ENCODE assay signal across 9 mouse cellular contexts in genomic region chr9:107708439-107709095, GRCm38 (mm10). TPM values are rescaled to one million over a fixed set of nuclear protein-coding genes. Genes with fewer than 3 reads are reported as not detected.
DNase-seq lines count a peak whose midpoint lies in the region; ATAC-seq and TF ChIP-seq lines count a peak whose summit lies in the region.
"Had no signal": no experiment of that assay in that cellular context is flagged by ENCODE, and none has a peak within 500 bp of the region (broad histone marks: within the 10 kb centered on the region; RNA-seq: fewer than 3 reads in every experiment).

No protein-coding gene starts in this region.

- no peak for DNase-seq in heart, adult 8-10 months (ENCODE audit: low spot score)
- DNase-seq in urinary bladder, postnatal 4 days (ENCODE audit: low spot score in 2 of 2), result no peak
- DNase-seq in retina, embryonic 14.5 days (ENCODE audit: low spot score), result no peak
- DNase-seq in spleen, postnatal 36 days (ENCODE audit: low spot score in 2 of 2), result no peak

- peak overlapping the region; percentile 65 for H3K4me3 ChIP-seq in heart, embryonic 11.5 days (ENCODE audit: low read depth, low read length)
- H3K4me3 ChIP-seq in cortical plate, adult 2 months (ENCODE audit: insufficient read depth, low read length), result peak overlapping the region; percentile 48
- peak overlapping the region; percentile 85 for H3K4me3 ChIP-seq in hindbrain, embryonic 12.5 days
- H3K4me3 ChIP-seq in midbrain, embryonic 12.5 days, result peak overlapping the region; percentile 85

- H3K27me3 ChIP-seq in heart, embryonic 11.5 days (ENCODE audit: control insufficient read depth, insufficient read depth, low read length), result peaks cover 41% of the 10 kb centered on the region
- H3K27me3 ChIP-seq in hindbrain, embryonic 12.5 days, result peaks cover 35% of the 10 kb centered on the region
- H3K27me3 ChIP-seq in midbrain, embryonic 12.5 days, result peaks cover 41% of the 10 kb centered on the region

- WGBS in heart, embryonic 11.5 days (ENCODE audit: insufficient replicate concordance), result 1% methylated on average over 21 of the region's 21 CpGs
- WGBS in hindbrain, embryonic 12.5 days, result 2% methylated on average over 21 of the region's 21 CpGs
- 1% methylated on average over 21 of the region's 21 CpGs for WGBS in midbrain, embryonic 12.5 days

- no peak for TF ChIP-seq CTCF in cortical plate, adult 2 months (IDR thresholded peaks at IDR 0.05; ENCODE audit: extremely low read depth, insufficient read depth, low read length)

- no peak for TF ChIP-seq POLR2A in cortical plate, adult 2 months (IDR thresholded peaks at IDR 0.05; ENCODE audit: extremely low read depth, insufficient read depth, low read length)

- H3K9ac ChIP-seq in heart, embryonic 11.5 days (ENCODE audit: low read depth, low read length), result peak overlapping the region; percentile 71
- peak overlapping the region; percentile 94 for H3K9ac ChIP-seq in hindbrain, embryonic 12.5 days
- peak overlapping the region; percentile 94 for H3K9ac ChIP-seq in midbrain, embryonic 12.5 days (replicated peaks)

- no peaks in the 10 kb centered on the region for H3K9me3 ChIP-seq in heart, embryonic 11.5 days (replicated peaks; ENCODE audit: control insufficient read depth, low read length)
- no peaks in the 10 kb centered on the region for H3K9me3 ChIP-seq in hindbrain, embryonic 12.5 days (replicated peaks)
- no peaks in the 10 kb centered on the region for H3K9me3 ChIP-seq in midbrain, embryonic 12.5 days

- peaks cover 50% of the 10 kb centered on the region for H3K4me1 ChIP-seq in heart, embryonic 11.5 days (ENCODE audit: control insufficient read depth, insufficient read depth, low read length)
- no peaks in the 10 kb centered on the region for H3K4me1 ChIP-seq in cortical plate, adult 2 months (ENCODE audit: control insufficient read depth, insufficient read depth, low read length)
- peaks cover 64% of the 10 kb centered on the region for H3K4me1 ChIP-seq in hindbrain, embryonic 12.5 days
- H3K4me1 ChIP-seq in midbrain, embryonic 12.5 days, result peaks cover 57% of the 10 kb centered on the region

- ATAC-seq in heart, embryonic 11.5 days (replicated peaks; ENCODE audit: insufficient number of reproducible peaks, low FRiP score, low TSS enrichment), result no peak
- ATAC-seq in hindbrain, embryonic 12.5 days (ENCODE audit: low FRiP score), result no peak
- ATAC-seq in midbrain, embryonic 12.5 days (ENCODE audit: low FRiP score, low read depth), result no peak

- no peak overlapping the region for H3K27ac ChIP-seq in heart, embryonic 11.5 days (ENCODE audit: low read depth, low read length)
- no peak overlapping the region for H3K27ac ChIP-seq in cortical plate, adult 2 months (ENCODE audit: insufficient read depth, low read length)
- H3K27ac ChIP-seq in hindbrain, embryonic 12.5 days, result peak overlapping the region; percentile 89
- H3K27ac ChIP-seq in midbrain, embryonic 12.5 days (replicated peaks), result peak overlapping the region; percentile 90

- H3K4me2 ChIP-seq in heart, embryonic 11.5 days, result peak overlapping the region; percentile 80
- peak overlapping the region; percentile 94 for H3K4me2 ChIP-seq in hindbrain, embryonic 12.5 days (replicated peaks)
- peak overlapping the region; percentile 94 for H3K4me2 ChIP-seq in midbrain, embryonic 12.5 days (replicated peaks)

- no peaks in the 10 kb centered on the region for H3K36me3 ChIP-seq in heart, embryonic 11.5 days (ENCODE audit: control insufficient read depth, insufficient read depth, low read length)
- peaks cover 16% of the 10 kb centered on the region for H3K36me3 ChIP-seq in hindbrain, embryonic 12.5 days
- H3K36me3 ChIP-seq in midbrain, embryonic 12.5 days, result peaks cover 11% of the 10 kb centered on the region; the same call in 1 of the 2 replicates

RNA-seq across cellular contexts. Expression of gene Sema3f, which starts 1.7 kb away (rescaled TPM):
- 4.6 and 5.8 TPM in 2 replicates for polyA plus RNA-seq in heart, embryonic 11.5 days (2014; fragmentation: Nextera tagmentation; extraction: Ambion mirVana)
- 10 to 100 TPM; 11.9 to 16.5 (median 14.3) TPM for total RNA-seq in heart, adult 8-10 months (2022)
- polyA plus RNA-seq in cortical plate, adult 2 months (2012; rRNA removed), result 29.1 and 30.1 TPM in 2 replicates
- 26.8 and 28.3 TPM in 2 replicates for polyA plus RNA-seq in hindbrain, embryonic 12.5 days (2016; fragmentation: Nextera tagmentation; extraction: Ambion mirVana)
- polyA plus RNA-seq in midbrain, embryonic 12.5 days (2016; fragmentation: Nextera tagmentation; extraction: Ambion mirVana), result 30.6 and 33.7 TPM in 2 replicates

RNA-seq across cellular contexts. Expression of gene Gnat1, which starts 29.1 kb away (rescaled TPM):
- polyA plus RNA-seq in heart, embryonic 11.5 days (2014; fragmentation: Nextera tagmentation; extraction: Ambion mirVana), result 0.42 and 1.2 TPM in 2 replicates
- not detected for total RNA-seq in heart, adult 8-10 months (2022)
- polyA plus RNA-seq in cortical plate, adult 2 months (2012; rRNA removed), result 0.40 and 0.42 TPM in 2 replicates
- 1.4 and 2.6 TPM in 2 replicates for polyA plus RNA-seq in hindbrain, embryonic 12.5 days (2016; fragmentation: Nextera tagmentation; extraction: Ambion mirVana)
- polyA plus RNA-seq in midbrain, embryonic 12.5 days (2016; fragmentation: Nextera tagmentation; extraction: Ambion mirVana), result 1.9 and 2.7 TPM in 2 replicates
- total RNA-seq: CH12.LX had no signal

RNA-seq across cellular contexts. Expression of gene Slc38a3, which starts 39.2 kb away (rescaled TPM):
- 2.8 and 3.3 TPM in 2 replicates for polyA plus RNA-seq in heart, embryonic 11.5 days (2014; fragmentation: Nextera tagmentation; extraction: Ambion mirVana)
- total RNA-seq in heart, adult 8-10 months (2022), result 10 to 100 TPM; 62.8 to 91.0 (median 81.6) TPM
- polyA plus RNA-seq in cortical plate, adult 2 months (2012; rRNA removed), result 134 and 156 TPM in 2 replicates
- polyA plus RNA-seq in hindbrain, embryonic 12.5 days (2016; fragmentation: Nextera tagmentation; extraction: Ambion mirVana), result 12.5 and 12.9 TPM in 2 replicates
- polyA plus RNA-seq in midbrain, embryonic 12.5 days (2016; fragmentation: Nextera tagmentation; extraction: Ambion mirVana), result 13.9 and 14.8 TPM in 2 replicates

Comparison
In these comparisons a context has a peak if more than half of its experiments do, and no peak if none do; other contexts are left out.
1. H3K27ac ChIP-seq: peak in hindbrain, embryonic 12.5 days (single experiment) and midbrain, embryonic 12.5 days (single experiment); none in heart, embryonic 11.5 days (single experiment) and cortical plate, adult 2 months (single experiment).
2. Peak in every context shown above with its lines, with median percentiles within 50 percentile points of each other: H3K4me2 ChIP-seq, H3K4me3 ChIP-seq and H3K9ac ChIP-seq.